ENCODE assay signal across 10 mouse cellular contexts in genomic region chr17:66314566-66315285, GRCm38 (mm10).
DNase-seq lines count a peak whose midpoint lies in the region; ATAC-seq and TF ChIP-seq lines count a peak whose summit lies in the region.
"Had no signal": no experiment of that assay in that cellular context is flagged by ENCODE, and none has a peak within 500 bp of the region (broad histone marks: within the 10 kb centered on the region; RNA-seq: fewer than 3 reads in every experiment).

No protein-coding gene starts in this region.

- no peak overlapping the region for H3K9ac ChIP-seq in heart, embryonic 11.5 days (ENCODE audit: low read depth, low read length)
- no peak overlapping the region for H3K9ac ChIP-seq in heart, adult 2 months (ENCODE audit: low read depth, low read length)
- no peak overlapping the region for H3K9ac ChIP-seq in forebrain, embryonic 16.5 days (replicated peaks; ENCODE audit: low read depth, low read length)
- H3K9ac ChIP-seq in midbrain, embryonic 12.5 days (replicated peaks): no peak overlapping the region

- H3K79me2 ChIP-seq in heart, adult 2 months (replicated peaks; ENCODE audit: control insufficient read depth, insufficient read depth, low read length): no peaks in the 10 kb centered on the region

- TF ChIP-seq EP300 in heart, adult 2 months (IDR thresholded peaks at IDR 0.05; ENCODE audit: insufficient read depth, low read depth, low read length): no peak

- H3K36me3 ChIP-seq in heart, embryonic 11.5 days (ENCODE audit: control insufficient read depth, insufficient read depth, low read length): no peaks in the 10 kb centered on the region
- no peaks in the 10 kb centered on the region for H3K36me3 ChIP-seq in heart, adult 2 months (ENCODE audit: control insufficient read depth, insufficient read depth, low read length)
- no peaks in the 10 kb centered on the region for H3K36me3 ChIP-seq in E14TG2a.4 (ENCODE audit: insufficient read depth, low read length)
- no peaks in the 10 kb centered on the region for H3K36me3 ChIP-seq in forebrain, embryonic 16.5 days (ENCODE audit: control insufficient read depth, insufficient read depth)
- H3K36me3 ChIP-seq in midbrain, embryonic 12.5 days: no peaks in the 10 kb centered on the region

- WGBS in heart, embryonic 11.5 days (ENCODE audit: insufficient replicate concordance): 60% methylated on average over 13 of the region's 13 CpGs
- WGBS in heart, adult 2 months: 53% methylated on average over 13 of the region's 13 CpGs
- WGBS in forebrain, embryonic 16.5 days: 60% methylated on average over 13 of the region's 13 CpGs
- WGBS in midbrain, embryonic 12.5 days: 47% methylated on average over 13 of the region's 13 CpGs

- no peaks in the 10 kb centered on the region for H3K27me3 ChIP-seq in heart, embryonic 11.5 days (ENCODE audit: control insufficient read depth, insufficient read depth, low read length)
- no peaks in the 10 kb centered on the region for H3K27me3 ChIP-seq in heart, adult 2 months (ENCODE audit: control insufficient read depth, insufficient read depth, low read length)
- no peaks in the 10 kb centered on the region for H3K27me3 ChIP-seq in E14TG2a.4 (ENCODE audit: insufficient read depth, low read length)
- H3K27me3 ChIP-seq in forebrain, embryonic 16.5 days (replicated peaks; ENCODE audit: control insufficient read depth, insufficient read depth, low read length): no peaks in the 10 kb centered on the region
- H3K27me3 ChIP-seq in midbrain, embryonic 12.5 days: no peaks in the 10 kb centered on the region

- H3K4me1 ChIP-seq in heart, embryonic 11.5 days (ENCODE audit: control insufficient read depth, insufficient read depth, low read length): peaks cover 7% of the 10 kb centered on the region; the same call in 1 of the 2 replicates
- H3K4me1 ChIP-seq in heart, adult 2 months (ENCODE audit: control insufficient read depth, insufficient read depth, low read length): no peaks in the 10 kb centered on the region
- H3K4me1 ChIP-seq in E14TG2a.4 (replicated peaks; ENCODE audit: low read depth, low read length): peaks cover 69% of the 10 kb centered on the region
- peaks cover 13% of the 10 kb centered on the region for H3K4me1 ChIP-seq in forebrain, embryonic 16.5 days (replicated peaks; ENCODE audit: control insufficient read depth, insufficient read depth, low read length)
- H3K4me1 ChIP-seq in midbrain, embryonic 12.5 days: peaks cover 18% of the 10 kb centered on the region

- no peak overlapping the region for H3K4me3 ChIP-seq in heart, embryonic 11.5 days (ENCODE audit: low read depth, low read length)
- no peak overlapping the region for H3K4me3 ChIP-seq in heart, adult 2 months
- peak overlapping the region; percentile 53 for H3K4me3 ChIP-seq in E14TG2a.4 (replicated peaks; ENCODE audit: low read length)
- H3K4me3 ChIP-seq in forebrain, embryonic 16.5 days (replicated peaks; ENCODE audit: low read length): no peak overlapping the region
- H3K4me3 ChIP-seq in midbrain, embryonic 12.5 days: no peak overlapping the region
- H3K4me3 ChIP-seq: erythroblast, embryonic 14.5 days had no signal

- no peak for TF ChIP-seq POLR2A in heart, adult 2 months (IDR thresholded peaks at IDR 0.05; ENCODE audit: insufficient read depth, low read depth, low read length)

- intact Hi-C loops in heart, adult 2 months (cut with DNase I): no loop called here

- no peak for ATAC-seq in heart, embryonic 11.5 days (replicated peaks; ENCODE audit: insufficient number of reproducible peaks, low FRiP score, low TSS enrichment)
- peak; percentile 59; the same call in 1 of the 2 replicates for ATAC-seq in forebrain, embryonic 16.5 days
- no peak for ATAC-seq in midbrain, embryonic 12.5 days (ENCODE audit: low FRiP score, low read depth)
- ATAC-seq in megakaryocyte progenitor cell, adult 5-6 weeks (replicated peaks; ENCODE audit: poor library complexity): no peak

- peak overlapping the region; percentile 49; the same call in 1 of the 2 replicates for H3K4me2 ChIP-seq in heart, embryonic 11.5 days
- H3K4me2 ChIP-seq in forebrain, embryonic 16.5 days (ENCODE audit: low read length): no peak overlapping the region
- 0 out of 2 replicates have a peak overlapping the region, but pooled peaks have one; percentile 1 for H3K4me2 ChIP-seq in midbrain, embryonic 12.5 days (replicated peaks)

- no peak for TF ChIP-seq CTCF in heart, adult 2 months (IDR thresholded peaks at IDR 0.05)
- no peak for TF ChIP-seq CTCF in E14TG2a.4 (conservative IDR thresholded peaks at IDR 0.05; ENCODE audit: low read length)

- H3K9me3 ChIP-seq in heart, embryonic 11.5 days (replicated peaks; ENCODE audit: control insufficient read depth, low read length): no peaks in the 10 kb centered on the region
- H3K9me3 ChIP-seq in E14TG2a.4 (ENCODE audit: low read length): no peaks in the 10 kb centered on the region
- H3K9me3 ChIP-seq in forebrain, embryonic 16.5 days (ENCODE audit: control insufficient read depth, low read length): no peaks in the 10 kb centered on the region
- H3K9me3 ChIP-seq in midbrain, embryonic 12.5 days: no peaks in the 10 kb centered on the region

- no peak for DNase-seq in heart, adult 2 months
- no peak for DNase-seq in spleen, postnatal 10 days (ENCODE audit: low spot score in 2 of 2)
- DNase-seq in layer of hippocampus, postnatal 25 days (ENCODE audit: extremely low spot score in 1 of 2, low spot score in 1 of 2): no peak
- DNase-seq: cerebellum, adult 11-12 months had no signal

- H3K27ac ChIP-seq in heart, embryonic 11.5 days (ENCODE audit: low read depth, low read length): no peak overlapping the region
- H3K27ac ChIP-seq in heart, adult 2 months: no peak overlapping the region
- H3K27ac ChIP-seq in forebrain, embryonic 16.5 days (ENCODE audit: low read length): 0 out of 2 replicates have a peak overlapping the region, but pooled peaks have one; percentile 4
- H3K27ac ChIP-seq in midbrain, embryonic 12.5 days (replicated peaks): peak overlapping the region; percentile 15; the same call in 1 of the 2 replicates

Comparison
In these comparisons a context has a peak if more than half of its experiments do, and no peak if none do; other contexts are left out.
1. H3K27ac ChIP-seq: peak in forebrain, embryonic 16.5 days (single experiment) and midbrain, embryonic 12.5 days (single experiment); none in heart, embryonic 11.5 days (single experiment) and heart, adult 2 months (single experiment).